Mouse (Mus musculus): Measurements from ENCODE around the gene Ada. TPM values are rescaled to one million over a fixed set of nuclear protein-coding genes. Genes with fewer than 3 reads are reported as not detected.

Gene Ada
- polyA plus RNA-seq (2011; ENCODE audit: insufficient read depth, insufficient read length, low read depth, missing spikeins), result 8.4 and 8.9 TPM in 2 replicates

DNA sequence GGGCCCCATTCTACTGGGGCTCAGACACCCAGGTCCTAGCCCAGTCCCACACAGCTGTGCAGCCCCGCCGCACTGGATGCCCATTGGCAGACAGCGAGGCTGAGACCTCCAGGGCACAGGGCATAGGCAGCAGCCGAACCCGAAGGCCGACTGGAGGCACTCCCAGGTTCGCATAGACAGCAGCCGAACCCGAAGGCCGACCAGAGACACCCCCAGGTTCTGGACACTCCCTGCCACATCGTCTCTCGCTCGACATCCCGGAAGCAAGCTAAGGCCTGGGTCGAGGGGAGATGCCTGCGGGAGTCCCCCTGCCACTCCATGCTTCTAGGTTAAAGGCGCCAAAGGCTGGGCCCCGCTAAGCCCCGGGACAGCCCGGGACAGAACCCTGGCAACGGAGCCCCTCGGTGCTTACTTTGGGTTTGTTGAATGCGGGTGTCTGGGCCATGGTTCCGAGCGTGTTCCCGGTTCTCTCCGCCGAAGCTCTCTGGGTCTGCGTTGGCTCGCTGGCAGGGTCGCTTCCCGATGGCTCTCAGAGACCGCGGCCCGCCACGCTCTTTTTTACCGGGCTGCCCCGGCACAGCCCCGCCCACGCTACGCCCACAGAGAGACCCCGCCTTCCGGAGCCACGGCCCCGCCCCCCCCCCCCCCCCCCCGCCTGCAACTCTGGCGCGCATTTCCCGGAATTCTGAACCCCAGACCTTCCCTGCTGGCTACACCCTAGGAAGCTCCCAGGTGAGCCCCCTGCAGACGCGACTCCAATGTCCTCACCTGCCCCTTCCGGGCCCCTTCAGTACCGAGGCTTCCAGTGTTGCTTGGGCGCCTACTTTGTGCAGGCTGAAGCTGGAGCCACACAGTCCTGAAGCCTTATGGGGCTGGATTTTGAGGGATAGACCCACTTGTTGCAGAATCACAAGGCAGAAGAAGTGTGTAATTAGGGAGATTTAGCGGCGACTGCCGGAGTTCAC is at the start of gene Ada:
TSS of gene Ada (minus strand) at position 593 of the 965 bp plus-strand sequence.
- H3K4me1 ChIP-seq (ENCODE audit: control insufficient read depth, insufficient read depth, low read length), result no peaks in the 10 kb centered on the region
- no peaks in the 10 kb centered on the region for H3K36me3 ChIP-seq (ENCODE audit: control insufficient read depth, insufficient read depth, low read length, poor library complexity, severe bottlenecking)
- H3K27ac ChIP-seq (ENCODE audit: insufficient read depth, low read length), result no peak within 1 kb of the TSS
- no peak for TF ChIP-seq CTCF (IDR thresholded peaks at IDR 0.05; ENCODE audit: low read depth, low read length)
- no peak for TF ChIP-seq POLR2A (IDR thresholded peaks at IDR 0.05; ENCODE audit: insufficient read depth, low read length)
- TF ChIP-seq EP300 (IDR thresholded peaks at IDR 0.05; ENCODE audit: insufficient read depth, low read depth, low read length), result no peak
- H3K9me3 ChIP-seq (replicated peaks; ENCODE audit: control insufficient read depth, insufficient read depth, low read length, poor library complexity, severe bottlenecking), result no peaks in the 10 kb centered on the region
- H3K9ac ChIP-seq (ENCODE audit: low read depth, poor library complexity, severe bottlenecking), result peak within 1 kb of the TSS; percentile 72
- no peaks in the 10 kb centered on the region for H3K27me3 ChIP-seq (ENCODE audit: control insufficient read depth, insufficient read depth, low read length, poor library complexity, severe bottlenecking)
- H3K4me3 ChIP-seq (ENCODE audit: low read depth, low read length), result peak within 1 kb of the TSS; percentile 71

DNA sequence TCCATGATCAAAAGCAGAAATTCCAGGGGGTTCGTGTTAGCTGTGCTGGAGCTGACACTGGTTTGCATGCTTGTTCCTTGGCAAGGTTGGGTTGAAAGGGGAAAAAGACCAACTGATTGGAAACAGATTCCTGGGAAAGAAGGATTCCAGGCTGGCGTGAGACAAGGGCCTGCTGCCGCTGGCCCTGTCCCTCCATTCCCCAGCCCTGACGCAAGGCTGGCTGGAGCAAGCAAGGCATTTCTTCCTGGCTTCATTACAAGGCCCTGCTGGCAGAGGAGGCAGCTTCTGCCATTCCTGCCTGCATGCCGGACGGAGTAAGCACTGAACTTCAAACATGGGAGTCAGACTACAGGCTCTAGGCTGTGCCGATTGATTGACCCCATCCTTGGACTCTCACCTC is 48.4 kb upstream of the Ada start:
- Histone ChIP-seq H3K9me3 (replicated peaks; ENCODE audit: control insufficient read depth, insufficient read depth, low read length, poor library complexity, severe bottlenecking) (peaks cover 9% of the 10 kb centered on the region; the same call in 1 of the 2 replicates), H3K27ac (ENCODE audit: insufficient read depth, low read length) (no peak overlapping the region), H3K27me3 (ENCODE audit: control insufficient read depth, insufficient read depth, low read length, poor library complexity, severe bottlenecking) (no peaks in the 10 kb centered on the region), H3K36me3 (ENCODE audit: control insufficient read depth, insufficient read depth, low read length, poor library complexity, severe bottlenecking) (no peaks in the 10 kb centered on the region), H3K4me3 (ENCODE audit: low read depth, low read length) (no peak overlapping the region), H3K4me1 (ENCODE audit: control insufficient read depth, insufficient read depth, low read length) (no peaks in the 10 kb centered on the region), H3K9ac (ENCODE audit: low read depth, poor library complexity, severe bottlenecking) (no peak overlapping the region)
- TF ChIP-seq CTCF (IDR thresholded peaks at IDR 0.05; ENCODE audit: low read depth, low read length) (no peak), POLR2A (IDR thresholded peaks at IDR 0.05; ENCODE audit: insufficient read depth, low read length) (no peak), EP300 (IDR thresholded peaks at IDR 0.05; ENCODE audit: insufficient read depth, low read depth, low read length) (no peak)

DNA sequence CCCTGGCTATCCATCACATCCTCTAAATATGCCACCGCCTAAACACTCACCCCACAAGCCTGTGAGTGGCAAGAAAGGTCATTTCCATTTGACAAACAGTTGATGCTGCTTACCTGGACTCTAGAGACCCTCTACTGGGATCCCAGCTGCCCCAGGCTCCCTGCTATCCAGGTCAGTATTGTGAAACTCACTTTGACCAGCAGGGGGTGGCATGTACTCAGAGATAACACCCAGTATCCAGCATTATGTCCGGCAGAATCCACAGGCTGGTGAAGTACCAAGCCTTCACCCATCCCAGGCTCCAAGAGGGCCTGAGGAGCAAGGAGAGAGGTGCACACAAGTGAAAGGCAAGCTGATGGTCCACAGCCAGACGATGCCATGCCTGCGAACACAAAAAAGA is 38.4 kb upstream of the Ada start:
- Histone ChIP-seq H3K9ac (ENCODE audit: low read depth, poor library complexity, severe bottlenecking) (no peak overlapping the region), H3K9me3 (replicated peaks; ENCODE audit: control insufficient read depth, insufficient read depth, low read length, poor library complexity, severe bottlenecking) (no peaks in the 10 kb centered on the region), H3K4me1 (ENCODE audit: control insufficient read depth, insufficient read depth, low read length) (no peaks in the 10 kb centered on the region), H3K4me3 (ENCODE audit: low read depth, low read length) (no peak overlapping the region), H3K27ac (ENCODE audit: insufficient read depth, low read length) (no peak overlapping the region), H3K36me3 (ENCODE audit: control insufficient read depth, insufficient read depth, low read length, poor library complexity, severe bottlenecking) (no peaks in the 10 kb centered on the region), H3K27me3 (ENCODE audit: control insufficient read depth, insufficient read depth, low read length, poor library complexity, severe bottlenecking) (no peaks in the 10 kb centered on the region)
- TF ChIP-seq EP300 (IDR thresholded peaks at IDR 0.05; ENCODE audit: insufficient read depth, low read depth, low read length) (no peak), CTCF (IDR thresholded peaks at IDR 0.05; ENCODE audit: low read depth, low read length) (peak; percentile 49), POLR2A (IDR thresholded peaks at IDR 0.05; ENCODE audit: insufficient read depth, low read length) (no peak)

DNA sequence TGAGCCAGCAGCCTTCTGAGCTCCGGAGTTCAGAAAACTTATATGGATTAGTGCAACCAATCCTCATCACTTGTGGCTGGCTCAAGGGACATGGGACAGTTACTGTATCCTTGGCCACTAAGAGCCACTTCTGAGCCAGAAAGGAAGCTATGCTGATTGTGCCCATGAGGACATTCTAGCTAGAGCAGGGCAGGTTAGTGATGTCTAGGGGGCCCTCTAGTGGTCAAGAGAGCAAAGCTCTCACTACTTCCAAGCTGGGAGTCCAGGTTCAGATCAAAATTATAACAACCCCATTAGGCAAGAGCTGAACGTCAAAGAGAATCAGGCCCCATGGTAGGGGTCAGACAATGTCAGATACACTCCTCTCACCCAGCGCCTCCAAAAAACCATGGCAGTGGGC is 37.7 kb upstream of the Ada start:
- Histone ChIP-seq H3K9ac (ENCODE audit: low read depth, poor library complexity, severe bottlenecking) (no peak overlapping the region), H3K4me1 (ENCODE audit: control insufficient read depth, insufficient read depth, low read length) (no peaks in the 10 kb centered on the region), H3K9me3 (replicated peaks; ENCODE audit: control insufficient read depth, insufficient read depth, low read length, poor library complexity, severe bottlenecking) (no peaks in the 10 kb centered on the region), H3K36me3 (ENCODE audit: control insufficient read depth, insufficient read depth, low read length, poor library complexity, severe bottlenecking) (no peaks in the 10 kb centered on the region), H3K4me3 (ENCODE audit: low read depth, low read length) (no peak overlapping the region), H3K27ac (ENCODE audit: insufficient read depth, low read length) (no peak overlapping the region), H3K27me3 (ENCODE audit: control insufficient read depth, insufficient read depth, low read length, poor library complexity, severe bottlenecking) (no peaks in the 10 kb centered on the region)
- no peak for TF ChIP-seq EP300 (IDR thresholded peaks at IDR 0.05; ENCODE audit: insufficient read depth, low read depth, low read length)
- TF ChIP-seq CTCF (IDR thresholded peaks at IDR 0.05; ENCODE audit: low read depth, low read length), result peak; percentile 47

DNA sequence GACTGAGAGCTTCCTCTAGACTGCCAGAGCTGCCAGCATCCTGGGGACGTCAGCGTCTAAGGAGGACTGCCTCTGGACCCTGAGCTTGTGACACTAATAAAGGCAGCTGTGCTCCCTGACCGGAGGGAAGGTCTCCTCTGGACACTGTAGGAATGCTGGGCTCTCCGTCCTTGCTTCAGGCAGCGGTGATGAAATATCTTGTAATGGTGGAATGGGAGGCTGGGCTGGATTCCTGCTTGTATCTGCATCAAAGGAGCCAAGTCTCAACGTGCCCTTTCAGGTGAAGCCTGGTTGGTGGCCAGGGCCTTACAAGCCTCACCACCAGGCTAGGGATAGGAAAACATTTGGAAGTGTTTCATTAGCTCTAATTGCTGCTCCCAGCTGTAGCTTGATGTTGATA is 37.0 kb upstream of the Ada start:
- TF ChIP-seq POLR2A (IDR thresholded peaks at IDR 0.05; ENCODE audit: insufficient read depth, low read length) (no peak), CTCF (IDR thresholded peaks at IDR 0.05; ENCODE audit: low read depth, low read length) (no peak), EP300 (IDR thresholded peaks at IDR 0.05; ENCODE audit: insufficient read depth, low read depth, low read length) (no peak)

DNA sequence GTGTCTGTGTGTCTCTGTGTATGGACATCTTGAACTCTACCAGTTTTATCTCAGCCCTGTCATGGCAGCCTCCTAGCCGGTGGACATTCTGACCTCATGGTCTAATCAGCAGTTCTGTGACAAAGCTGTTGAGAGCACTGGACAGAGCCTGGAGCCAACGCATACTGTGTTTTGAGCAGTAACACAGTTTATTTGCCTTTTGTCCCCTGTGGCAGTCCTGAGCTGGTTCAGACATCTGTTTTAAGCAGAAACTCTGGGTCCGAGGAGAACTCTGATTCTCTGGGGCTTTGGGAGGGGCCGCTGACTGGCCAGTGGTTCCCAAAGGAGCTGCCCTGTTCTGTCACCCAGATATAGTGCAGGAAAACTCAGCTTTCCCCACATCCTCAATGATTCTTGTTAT is 33.9 kb upstream of the Ada start:
- no peak overlapping the region for H3K9ac ChIP-seq (ENCODE audit: low read depth, poor library complexity, severe bottlenecking)
- H3K4me3 ChIP-seq (ENCODE audit: low read depth, low read length), result no peak overlapping the region
- H3K27ac ChIP-seq (ENCODE audit: insufficient read depth, low read length), result no peak overlapping the region
- H3K27me3 ChIP-seq (ENCODE audit: control insufficient read depth, insufficient read depth, low read length, poor library complexity, severe bottlenecking), result no peaks in the 10 kb centered on the region
- TF ChIP-seq EP300 (IDR thresholded peaks at IDR 0.05; ENCODE audit: insufficient read depth, low read depth, low read length), result no peak
- no peak for TF ChIP-seq POLR2A (IDR thresholded peaks at IDR 0.05; ENCODE audit: insufficient read depth, low read length)
- TF ChIP-seq CTCF (IDR thresholded peaks at IDR 0.05; ENCODE audit: low read depth, low read length), result no peak
- H3K36me3 ChIP-seq (ENCODE audit: control insufficient read depth, insufficient read depth, low read length, poor library complexity, severe bottlenecking), result no peaks in the 10 kb centered on the region
- no peaks in the 10 kb centered on the region for H3K9me3 ChIP-seq (replicated peaks; ENCODE audit: control insufficient read depth, insufficient read depth, low read length, poor library complexity, severe bottlenecking)
- no peaks in the 10 kb centered on the region for H3K4me1 ChIP-seq (ENCODE audit: control insufficient read depth, insufficient read depth, low read length)

More for the DNA sequence above, 37.0 kb upstream of the Ada start:
- Histone ChIP-seq H3K36me3 (ENCODE audit: control insufficient read depth, insufficient read depth, low read length, poor library complexity, severe bottlenecking) (no peaks in the 10 kb centered on the region), H3K9me3 (replicated peaks; ENCODE audit: control insufficient read depth, insufficient read depth, low read length, poor library complexity, severe bottlenecking) (no peaks in the 10 kb centered on the region), H3K27me3 (ENCODE audit: control insufficient read depth, insufficient read depth, low read length, poor library complexity, severe bottlenecking) (no peaks in the 10 kb centered on the region), H3K4me1 (ENCODE audit: control insufficient read depth, insufficient read depth, low read length) (no peaks in the 10 kb centered on the region), H3K27ac (ENCODE audit: insufficient read depth, low read length) (no peak overlapping the region), H3K9ac (ENCODE audit: low read depth, poor library complexity, severe bottlenecking) (no peak overlapping the region), H3K4me3 (ENCODE audit: low read depth, low read length) (no peak overlapping the region)
